Mouse (Mus musculus): ENCODE results near the gene Arpin. TPM values are rescaled to one million over a fixed set of nuclear protein-coding genes. Genes with fewer than 3 reads are reported as not detected.
A peak's percentile ranks its signal among the peaks of the same experiment; 100 is the strongest.

Arpin gene
- total RNA-seq, 1 experiment = 3.9 TPM

DNA sequence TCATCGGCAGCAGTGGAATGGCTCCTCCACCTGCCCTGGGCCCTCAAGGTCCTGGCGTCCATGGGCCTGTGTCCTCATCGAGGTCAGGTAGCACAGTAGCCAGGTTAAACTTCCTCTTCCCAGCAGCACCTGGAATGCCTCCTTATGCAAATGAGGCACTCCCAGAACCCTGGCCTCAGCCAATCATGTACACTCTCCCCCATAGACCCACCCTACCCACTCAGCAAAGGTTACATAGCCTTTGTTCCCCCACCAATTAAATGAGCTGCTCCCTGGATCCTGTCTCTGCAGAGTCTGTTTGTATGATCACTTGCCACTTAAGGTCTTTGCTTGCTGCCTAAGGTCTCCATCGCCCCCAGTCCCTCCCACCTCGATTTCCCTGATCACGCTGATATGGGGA is 33.2 kb upstream of the Arpin start:
- peaks cover 7% of the 10 kb centered on the region in 2 experiments for H3K4me1 ChIP-seq (ENCODE audit: control insufficient read depth in 2 of 2, insufficient read depth in 2 of 2, low read length in 2 of 2, poor library complexity in 1 of 2)
- no peak overlapping the region for H3K27ac ChIP-seq (ENCODE audit: insufficient read depth, low read depth, low read length, poor library complexity, severe bottlenecking)
- peak; percentile 30 for DNase-seq (ENCODE audit: low read depth, low spot score)
- peak overlapping the region in 1 of 2 experiments; percentile 39; a peak in 2 of 4 replicates for H3K4me3 ChIP-seq (ENCODE audit: insufficient read depth in 1 of 2, low read depth in 1 of 2, low read length in 2 of 2, poor library complexity in 1 of 2, severe bottlenecking in 1 of 2)
- in situ Hi-C loops (cut with MboI; ENCODE audit: low sequenced_read_pairs in 2 of 2, unreplicated experiment in 2 of 2) = no loop called here
- no peak for TF ChIP-seq CHD2 (IDR thresholded peaks at IDR 0.05; ENCODE audit: low read depth, low read length)
- no peak for TF ChIP-seq HCFC1 (IDR thresholded peaks at IDR 0.05; ENCODE audit: borderline replicate concordance, insufficient read depth, low read length)
- no peak for TF ChIP-seq MAFK (IDR thresholded peaks at IDR 0.05; ENCODE audit: insufficient read depth, low read depth, low read length)
- no peak for TF ChIP-seq ZC3H11A (IDR thresholded peaks at IDR 0.05; ENCODE audit: borderline replicate concordance, low read depth, low read length)
- no peak for TF ChIP-seq ZNF384 (IDR thresholded peaks at IDR 0.05; ENCODE audit: low read depth, low read length)
- no peak overlapping the region for H3K9ac ChIP-seq (ENCODE audit: insufficient read depth, low read depth, low read length, poor library complexity, severe bottlenecking)
- no peaks in the 10 kb centered on the region for H3K9me3 ChIP-seq (ENCODE audit: control insufficient read depth, insufficient read depth, low read depth, low read length)
- H3K36me3 ChIP-seq (ENCODE audit: control insufficient read depth, insufficient read depth, low read length, poor library complexity, severe bottlenecking) = no peaks in the 10 kb centered on the region

DNA sequence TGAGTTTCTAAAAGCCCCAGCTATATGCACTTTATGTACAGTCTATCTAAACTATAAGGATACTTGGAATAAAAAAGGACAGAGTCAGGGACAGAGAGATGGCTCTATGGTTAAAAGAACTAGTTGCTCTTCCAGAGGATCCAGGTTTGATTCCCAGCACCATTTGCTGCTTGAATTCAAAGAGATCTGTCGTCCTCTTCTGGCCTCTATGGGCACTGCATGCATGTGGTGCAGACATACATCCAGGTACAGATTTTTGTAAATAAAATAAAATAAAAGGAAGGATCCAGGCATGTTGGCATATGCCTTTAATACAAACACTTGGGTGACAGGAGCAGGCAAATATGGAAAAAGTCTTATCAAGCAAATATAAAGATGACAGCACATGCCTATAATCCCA is 26.4 kb upstream of the Arpin start:
- H3K9ac ChIP-seq (ENCODE audit: insufficient read depth, low read depth, low read length, poor library complexity, severe bottlenecking) = no peak overlapping the region
- no peaks in the 10 kb centered on the region for H3K9me3 ChIP-seq (ENCODE audit: control insufficient read depth, insufficient read depth, low read depth, low read length)
- no peak overlapping the region for H3K27ac ChIP-seq (ENCODE audit: insufficient read depth, low read depth, low read length, poor library complexity, severe bottlenecking)
- H3K4me1 ChIP-seq (ENCODE audit: control insufficient read depth in 2 of 2, insufficient read depth in 2 of 2, low read length in 2 of 2, poor library complexity in 1 of 2) = no peaks in the 10 kb centered on the region
- in situ Hi-C loops (cut with MboI; ENCODE audit: low sequenced_read_pairs in 2 of 2, unreplicated experiment in 2 of 2) = no loop called here
- no peaks in the 10 kb centered on the region for H3K36me3 ChIP-seq (ENCODE audit: control insufficient read depth, insufficient read depth, low read length, poor library complexity, severe bottlenecking)
- no peak for DNase-seq (ENCODE audit: low read depth, low spot score)
- no peak for TF ChIP-seq HCFC1 (IDR thresholded peaks at IDR 0.05; ENCODE audit: borderline replicate concordance, insufficient read depth, low read length)
- TF ChIP-seq ZNF384 (IDR thresholded peaks at IDR 0.05; ENCODE audit: low read depth, low read length) = no peak
- TF ChIP-seq CHD2 (IDR thresholded peaks at IDR 0.05; ENCODE audit: low read depth, low read length) = no peak
- no peak for TF ChIP-seq MAFK (IDR thresholded peaks at IDR 0.05; ENCODE audit: insufficient read depth, low read depth, low read length)
- TF ChIP-seq ZC3H11A (IDR thresholded peaks at IDR 0.05; ENCODE audit: borderline replicate concordance, low read depth, low read length) = no peak
- H3K4me3 ChIP-seq (ENCODE audit: insufficient read depth in 1 of 2, low read depth in 1 of 2, low read length in 2 of 2, poor library complexity in 1 of 2, severe bottlenecking in 1 of 2) = no peak overlapping the region

DNA sequence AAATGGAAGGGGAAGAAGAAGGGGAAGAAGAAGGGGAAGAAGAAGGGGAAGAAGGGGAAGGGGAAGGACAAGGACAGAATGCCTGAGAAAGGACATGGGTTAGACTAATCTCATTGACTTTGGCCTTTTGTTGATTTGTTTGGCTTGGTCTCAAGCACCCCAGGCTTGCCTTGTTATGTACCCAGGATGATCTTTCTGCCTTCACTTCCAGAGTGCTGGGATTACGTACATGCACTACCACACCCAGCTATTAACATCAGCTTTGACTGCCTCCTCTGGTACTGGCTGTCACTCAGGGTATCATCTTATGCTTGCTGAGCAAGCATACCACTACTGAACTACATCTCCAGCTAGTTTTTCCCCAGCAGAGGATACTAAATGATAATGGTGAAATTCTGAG is 21.0 kb upstream of the Arpin start:
- TF ChIP-seq ZNF384 (IDR thresholded peaks at IDR 0.05; ENCODE audit: low read depth, low read length) (no peak), ZC3H11A (IDR thresholded peaks at IDR 0.05; ENCODE audit: borderline replicate concordance, low read depth, low read length) (no peak), CHD2 (IDR thresholded peaks at IDR 0.05; ENCODE audit: low read depth, low read length) (no peak), MAFK (IDR thresholded peaks at IDR 0.05; ENCODE audit: insufficient read depth, low read depth, low read length) (no peak), HCFC1 (IDR thresholded peaks at IDR 0.05; ENCODE audit: borderline replicate concordance, insufficient read depth, low read length) (no peak)
- H3K9me3 ChIP-seq (ENCODE audit: control insufficient read depth, insufficient read depth, low read depth, low read length) = no peaks in the 10 kb centered on the region
- H3K9ac ChIP-seq (ENCODE audit: insufficient read depth, low read depth, low read length, poor library complexity, severe bottlenecking) = no peak overlapping the region
- no peak overlapping the region for H3K4me3 ChIP-seq (ENCODE audit: insufficient read depth in 1 of 2, low read depth in 1 of 2, low read length in 2 of 2, poor library complexity in 1 of 2, severe bottlenecking in 1 of 2)
- in situ Hi-C loops (cut with MboI; ENCODE audit: low sequenced_read_pairs in 2 of 2, unreplicated experiment in 2 of 2) = no loop called here
- no peak overlapping the region for H3K27ac ChIP-seq (ENCODE audit: insufficient read depth, low read depth, low read length, poor library complexity, severe bottlenecking)
- H3K36me3 ChIP-seq (ENCODE audit: control insufficient read depth, insufficient read depth, low read length, poor library complexity, severe bottlenecking) = peaks cover 3% of the 10 kb centered on the region; the same call in 1 of the 2 replicates
- no peak for DNase-seq (ENCODE audit: low read depth, low spot score)
- peaks cover 0 to 5% of the 10 kb centered on the region in 2 experiments; a peak in 2 of 4 replicates for H3K4me1 ChIP-seq (ENCODE audit: control insufficient read depth in 2 of 2, insufficient read depth in 2 of 2, low read length in 2 of 2, poor library complexity in 1 of 2)

DNA sequence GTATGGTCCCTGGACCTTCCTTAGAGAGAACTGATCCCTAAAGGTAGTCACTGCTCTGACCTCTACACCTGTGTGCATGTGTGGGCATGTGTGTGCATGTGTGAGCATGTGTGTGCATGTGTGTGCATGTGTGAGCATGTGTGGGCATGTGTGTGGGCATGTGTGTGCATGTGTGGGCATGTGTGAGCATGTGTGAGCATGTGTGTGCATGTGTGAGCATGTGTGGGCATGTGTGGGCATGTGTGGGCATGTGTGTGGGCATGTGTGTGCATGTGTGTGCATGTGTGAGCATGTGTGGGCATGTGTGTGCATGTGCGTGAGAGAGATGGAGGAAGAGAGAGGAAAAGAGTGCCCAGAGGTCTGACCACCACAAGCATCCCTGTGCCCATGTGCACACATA is 19.7 kb upstream of the Arpin start:
- in situ Hi-C loops (cut with MboI; ENCODE audit: low sequenced_read_pairs in 2 of 2, unreplicated experiment in 2 of 2) = no loop called here
- Histone ChIP-seq H3K9ac (ENCODE audit: insufficient read depth, low read depth, low read length, poor library complexity, severe bottlenecking) (no peak overlapping the region), H3K9me3 (ENCODE audit: control insufficient read depth, insufficient read depth, low read depth, low read length) (no peaks in the 10 kb centered on the region), H3K4me1 (ENCODE audit: control insufficient read depth in 2 of 2, insufficient read depth in 2 of 2, low read length in 2 of 2, poor library complexity in 1 of 2) (peaks cover 0 to 5% of the 10 kb centered on the region in 2 experiments; a peak in 2 of 4 replicates), H3K4me3 (ENCODE audit: insufficient read depth in 1 of 2, low read depth in 1 of 2, low read length in 2 of 2, poor library complexity in 1 of 2, severe bottlenecking in 1 of 2) (no peak overlapping the region), H3K36me3 (ENCODE audit: control insufficient read depth, insufficient read depth, low read length, poor library complexity, severe bottlenecking) (peaks cover 3% of the 10 kb centered on the region; the same call in 1 of the 2 replicates), H3K27ac (ENCODE audit: insufficient read depth, low read depth, low read length, poor library complexity, severe bottlenecking) (peak overlapping the region; percentile 93)
- no peak for DNase-seq (ENCODE audit: low read depth, low spot score)
- TF ChIP-seq HCFC1 (IDR thresholded peaks at IDR 0.05; ENCODE audit: borderline replicate concordance, insufficient read depth, low read length) (no peak), MAFK (IDR thresholded peaks at IDR 0.05; ENCODE audit: insufficient read depth, low read depth, low read length) (no peak), CHD2 (IDR thresholded peaks at IDR 0.05; ENCODE audit: low read depth, low read length) (no peak), ZC3H11A (IDR thresholded peaks at IDR 0.05; ENCODE audit: borderline replicate concordance, low read depth, low read length) (no peak), ZNF384 (IDR thresholded peaks at IDR 0.05; ENCODE audit: low read depth, low read length) (no peak)
